Mouse (Mus musculus): Measurements from ENCODE around the gene Gm20708. TPM values are rescaled to one million over a fixed set of nuclear protein-coding genes. Genes with fewer than 3 reads are reported as not detected.

The Gm20708 gene
- polyA plus RNA-seq, 1 experiment = not detected

DNA sequence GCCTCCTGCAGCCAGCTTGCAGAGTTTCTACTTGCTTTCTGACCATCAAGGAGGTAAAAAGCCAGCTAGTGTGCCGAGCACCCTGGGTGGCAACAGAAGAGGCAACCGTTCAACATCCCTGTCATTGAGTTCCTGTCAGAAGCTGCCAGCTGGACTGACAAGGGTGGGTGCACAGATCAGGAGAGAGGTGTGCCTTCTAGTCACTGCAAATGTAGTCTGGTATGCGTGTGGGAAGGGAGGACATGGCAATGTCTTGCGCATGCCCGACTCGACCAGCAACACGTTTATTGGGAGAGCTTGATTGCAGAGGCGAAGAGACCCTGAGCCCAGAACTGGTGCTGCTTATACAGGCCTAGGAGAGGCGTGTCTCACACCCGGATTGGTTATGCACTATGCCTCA lies 48.0 kb downstream of the Gm20708 start:
- Histone ChIP-seq H3K27ac (ENCODE audit: control insufficient read depth, insufficient read depth, low read depth, low read length) (no peak overlapping the region), H3K4me3 (ENCODE audit: control insufficient read depth, low read depth, low read length) (no peak overlapping the region), H3K4me1 (ENCODE audit: control insufficient read depth, insufficient read depth, low read length) (no peaks in the 10 kb centered on the region), H3K27me3 (ENCODE audit: control insufficient read depth, insufficient read depth, low read length) (no peaks in the 10 kb centered on the region), H3K36me3 (ENCODE audit: control insufficient read depth, insufficient read depth, low read length) (peaks cover 6% of the 10 kb centered on the region)
- TF ChIP-seq CTCF (IDR thresholded peaks at IDR 0.05; ENCODE audit: control insufficient read depth, insufficient read depth, insufficient replicate concordance, low read depth, low read length) (no peak), POLR2A (IDR thresholded peaks at IDR 0.05; ENCODE audit: control insufficient read depth, low read depth, low read length) (no peak)

DNA sequence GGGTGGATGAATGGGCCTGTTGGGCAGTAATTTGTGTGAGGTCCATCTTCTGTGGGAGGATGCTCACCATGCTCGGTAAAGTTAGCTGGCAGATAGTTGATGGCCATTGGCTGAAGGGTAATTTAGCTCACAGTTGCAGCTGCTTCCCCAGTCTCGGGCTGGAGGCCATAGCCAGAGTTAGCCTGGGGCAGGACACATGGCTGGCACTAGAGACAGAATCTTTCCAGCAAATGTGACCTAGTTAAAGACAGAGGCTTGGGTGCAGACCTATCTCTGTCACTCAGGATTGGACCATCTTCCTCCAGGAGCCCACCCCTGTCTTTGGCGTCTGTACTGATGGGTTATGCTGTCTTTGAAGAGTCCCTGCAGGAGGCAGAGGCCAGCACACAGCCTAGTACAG lies 48.9 kb downstream of the Gm20708 start:
- H3K4me1 ChIP-seq (ENCODE audit: control insufficient read depth, insufficient read depth, low read length) = no peaks in the 10 kb centered on the region
- H3K27me3 ChIP-seq (ENCODE audit: control insufficient read depth, insufficient read depth, low read length) = no peaks in the 10 kb centered on the region
- H3K36me3 ChIP-seq (ENCODE audit: control insufficient read depth, insufficient read depth, low read length) = peaks cover 4% of the 10 kb centered on the region
- no peak overlapping the region for H3K4me3 ChIP-seq (ENCODE audit: control insufficient read depth, low read depth, low read length)
- TF ChIP-seq POLR2A (IDR thresholded peaks at IDR 0.05; ENCODE audit: control insufficient read depth, low read depth, low read length) = no peak
- TF ChIP-seq CTCF (IDR thresholded peaks at IDR 0.05; ENCODE audit: control insufficient read depth, insufficient read depth, insufficient replicate concordance, low read depth, low read length) = no peak
- no peak overlapping the region for H3K27ac ChIP-seq (ENCODE audit: control insufficient read depth, insufficient read depth, low read depth, low read length)

DNA sequence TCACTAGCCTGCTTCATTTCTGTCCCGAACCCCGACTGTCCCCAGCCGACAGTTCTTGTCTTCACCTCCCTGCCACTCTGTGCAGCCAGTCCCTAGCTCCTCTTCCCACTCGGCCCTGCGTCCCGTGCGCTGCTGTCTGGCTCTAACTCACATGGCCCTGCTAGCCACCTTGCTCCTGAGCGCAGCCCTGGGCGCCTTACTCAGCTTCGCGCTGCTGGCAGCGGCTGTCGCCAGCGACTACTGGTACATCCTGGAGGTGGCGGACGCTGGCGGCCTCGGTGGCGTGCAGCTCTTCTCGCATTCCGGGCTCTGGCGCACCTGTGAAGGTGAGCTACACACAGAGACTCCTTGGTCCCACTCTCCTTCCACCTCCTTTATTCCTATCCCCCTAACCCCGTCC lies 51.1 kb downstream of the Gm20708 start, which contains the start of gene Tmem235:
TSS of gene Tmem235 (plus strand) at position 152 of the 400 bp plus-strand sequence.
- no peak within 1 kb of the TSS for H3K27ac ChIP-seq (ENCODE audit: control insufficient read depth, insufficient read depth, low read depth, low read length)
- H3K4me3 ChIP-seq (ENCODE audit: control insufficient read depth, low read depth, low read length) = no peak within 1 kb of the TSS
- H3K27me3 ChIP-seq (ENCODE audit: control insufficient read depth, insufficient read depth, low read length) = no peaks in the 10 kb centered on the region
- no peaks in the 10 kb centered on the region for H3K4me1 ChIP-seq (ENCODE audit: control insufficient read depth, insufficient read depth, low read length)
- TF ChIP-seq POLR2A (IDR thresholded peaks at IDR 0.05; ENCODE audit: control insufficient read depth, low read depth, low read length) (no peak), CTCF (IDR thresholded peaks at IDR 0.05; ENCODE audit: control insufficient read depth, insufficient read depth, insufficient replicate concordance, low read depth, low read length) (no peak)
- no peaks in the 10 kb centered on the region; the same call in 1 of the 2 replicates for H3K36me3 ChIP-seq (ENCODE audit: control insufficient read depth, insufficient read depth, low read length)

DNA sequence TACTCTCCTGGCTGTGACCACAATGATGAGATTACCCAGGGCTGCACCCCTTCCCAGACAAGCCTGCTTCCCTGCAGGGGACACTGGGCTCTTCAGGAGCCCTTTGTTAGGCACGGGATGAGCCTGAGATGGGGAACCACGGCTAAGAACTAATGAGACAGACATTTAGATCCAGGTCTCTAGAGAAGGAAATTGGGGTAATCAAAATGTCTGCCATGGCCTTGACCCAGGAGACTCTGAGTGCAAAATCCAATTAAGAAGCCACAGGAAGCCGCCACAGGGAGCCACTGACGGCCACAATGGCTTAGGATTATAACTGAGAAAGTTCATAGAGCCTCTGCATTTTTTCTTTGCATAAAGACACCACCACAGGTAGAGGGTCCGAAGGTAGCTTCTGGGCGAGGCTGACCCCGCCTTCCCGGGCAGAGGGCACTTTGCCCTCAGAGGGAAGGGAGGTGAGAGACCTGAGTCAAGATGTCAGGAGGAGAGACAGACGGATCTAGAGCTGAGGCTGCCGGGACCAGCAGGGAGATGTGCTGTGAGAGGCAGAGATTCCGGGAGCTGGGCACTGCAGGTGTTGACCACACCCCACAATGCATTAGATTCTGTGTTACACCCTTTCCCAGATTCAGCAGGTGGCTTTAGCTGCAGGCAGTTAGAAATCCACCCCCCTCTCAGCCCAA lies 53.8 kb downstream of the Gm20708 start:
- no peaks in the 10 kb centered on the region for H3K27me3 ChIP-seq (ENCODE audit: control insufficient read depth, insufficient read depth, low read length)
- H3K4me3 ChIP-seq (ENCODE audit: control insufficient read depth, low read depth, low read length) = no peak overlapping the region
- H3K27ac ChIP-seq (ENCODE audit: control insufficient read depth, insufficient read depth, low read depth, low read length) = no peak overlapping the region
- TF ChIP-seq POLR2A (IDR thresholded peaks at IDR 0.05; ENCODE audit: control insufficient read depth, low read depth, low read length) (no peak), CTCF (IDR thresholded peaks at IDR 0.05; ENCODE audit: control insufficient read depth, insufficient read depth, insufficient replicate concordance, low read depth, low read length) (no peak)
- H3K4me1 ChIP-seq (ENCODE audit: control insufficient read depth, insufficient read depth, low read length) = no peaks in the 10 kb centered on the region
- H3K36me3 ChIP-seq (ENCODE audit: control insufficient read depth, insufficient read depth, low read length) = no peaks in the 10 kb centered on the region

DNA sequence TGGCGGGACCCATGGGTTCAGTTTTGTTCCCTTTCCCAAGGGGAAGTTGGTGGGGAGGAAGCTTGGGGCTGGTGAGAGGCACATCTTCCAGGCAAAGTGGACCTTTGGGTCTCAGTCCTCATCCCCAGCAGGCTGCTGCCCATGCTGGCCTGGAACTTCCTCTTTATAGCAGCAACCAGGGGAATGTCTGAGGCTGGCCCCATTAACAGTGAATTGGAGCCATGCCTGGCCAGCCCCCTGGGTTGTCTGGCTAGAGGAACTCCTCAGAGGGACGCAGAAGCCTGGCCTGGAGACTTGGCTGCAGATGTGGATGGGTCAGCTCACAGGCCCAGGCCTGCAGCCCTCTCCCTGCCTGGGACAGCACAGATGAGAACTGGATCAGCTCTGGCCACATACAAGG lies 55.3 kb downstream of the Gm20708 start:
- Histone ChIP-seq H3K4me1 (ENCODE audit: control insufficient read depth, insufficient read depth, low read length) (no peaks in the 10 kb centered on the region), H3K4me3 (ENCODE audit: control insufficient read depth, low read depth, low read length) (no peak overlapping the region), H3K36me3 (ENCODE audit: control insufficient read depth, insufficient read depth, low read length) (no peaks in the 10 kb centered on the region), H3K27ac (ENCODE audit: control insufficient read depth, insufficient read depth, low read depth, low read length) (no peak overlapping the region), H3K27me3 (ENCODE audit: control insufficient read depth, insufficient read depth, low read length) (no peaks in the 10 kb centered on the region)
- no peak for TF ChIP-seq POLR2A (IDR thresholded peaks at IDR 0.05; ENCODE audit: control insufficient read depth, low read depth, low read length)
- no peak for TF ChIP-seq CTCF (IDR thresholded peaks at IDR 0.05; ENCODE audit: control insufficient read depth, insufficient read depth, insufficient replicate concordance, low read depth, low read length)

DNA sequence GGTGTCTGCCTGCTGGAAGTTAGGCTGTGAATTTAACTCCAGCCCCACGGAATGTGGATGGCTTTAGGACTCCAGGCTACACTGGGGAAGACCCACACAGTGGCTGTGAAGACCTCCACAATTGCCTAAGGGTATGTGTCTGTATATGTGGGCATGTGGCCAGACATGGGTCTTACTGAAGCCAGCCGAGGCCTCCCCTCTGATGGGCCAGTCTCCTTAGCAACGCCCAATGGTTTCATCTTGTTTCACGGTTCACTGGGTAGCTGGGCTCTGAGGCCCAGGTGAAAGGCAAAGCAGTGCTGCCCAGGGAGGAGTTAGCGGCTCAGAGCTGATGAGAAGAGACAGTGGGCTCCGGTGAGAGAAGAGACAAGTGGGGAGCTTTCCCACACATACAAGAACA lies 56.5 kb downstream of the Gm20708 start:
- TF ChIP-seq CTCF (IDR thresholded peaks at IDR 0.05; ENCODE audit: control insufficient read depth, insufficient read depth, insufficient replicate concordance, low read depth, low read length) (no peak), POLR2A (IDR thresholded peaks at IDR 0.05; ENCODE audit: control insufficient read depth, low read depth, low read length) (no peak)
- H3K36me3 ChIP-seq (ENCODE audit: control insufficient read depth, insufficient read depth, low read length) = no peaks in the 10 kb centered on the region
- H3K27me3 ChIP-seq (ENCODE audit: control insufficient read depth, insufficient read depth, low read length) = no peaks in the 10 kb centered on the region
- H3K27ac ChIP-seq (ENCODE audit: control insufficient read depth, insufficient read depth, low read depth, low read length) = no peak overlapping the region
- H3K4me1 ChIP-seq (ENCODE audit: control insufficient read depth, insufficient read depth, low read length) = no peaks in the 10 kb centered on the region; the same call in 1 of the 2 replicates
- no peak overlapping the region for H3K4me3 ChIP-seq (ENCODE audit: control insufficient read depth, low read depth, low read length)

DNA sequence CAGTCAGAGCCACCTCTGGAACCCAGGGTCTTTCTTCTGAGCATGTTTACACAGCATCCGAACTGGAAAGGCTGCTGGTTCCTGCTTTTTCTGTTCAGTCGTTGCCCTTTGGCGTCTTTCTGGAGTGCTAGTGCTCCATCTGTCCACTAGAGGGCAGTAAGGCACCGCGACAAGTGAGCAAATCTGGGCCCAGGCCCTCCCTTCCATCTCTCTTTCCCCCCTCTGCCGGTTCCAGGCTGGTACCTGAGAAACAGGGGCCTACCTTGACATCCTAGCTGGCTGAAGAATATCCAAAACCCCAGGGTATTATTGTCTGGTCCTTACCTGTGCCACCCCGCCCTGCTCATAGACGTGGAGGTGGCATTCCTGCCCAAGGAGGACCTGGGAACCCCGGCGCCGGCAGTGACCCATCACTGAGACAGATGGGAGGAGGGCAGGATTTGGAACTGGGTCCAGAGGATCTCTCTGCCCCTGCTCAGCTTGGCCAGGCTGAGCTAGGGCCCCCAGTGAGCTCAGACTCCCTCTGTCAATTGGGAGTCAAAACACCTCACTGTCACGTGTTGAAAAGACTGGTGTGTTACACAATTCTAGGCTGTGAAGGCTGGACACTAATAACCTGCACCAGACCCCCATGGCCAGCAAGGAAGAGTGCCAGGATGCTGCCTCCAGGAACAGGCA lies 61.4 kb downstream of the Gm20708 start:
- peaks cover 11% of the 10 kb centered on the region for H3K4me1 ChIP-seq (ENCODE audit: control insufficient read depth, insufficient read depth, low read length)
- no peaks in the 10 kb centered on the region for H3K27me3 ChIP-seq (ENCODE audit: control insufficient read depth, insufficient read depth, low read length)
- TF ChIP-seq POLR2A (IDR thresholded peaks at IDR 0.05; ENCODE audit: control insufficient read depth, low read depth, low read length) (no peak), CTCF (IDR thresholded peaks at IDR 0.05; ENCODE audit: control insufficient read depth, insufficient read depth, insufficient replicate concordance, low read depth, low read length) (peak; percentile 92)
- no peaks in the 10 kb centered on the region for H3K36me3 ChIP-seq (ENCODE audit: control insufficient read depth, insufficient read depth, low read length)
- H3K4me3 ChIP-seq (ENCODE audit: control insufficient read depth, low read depth, low read length) = no peak overlapping the region
- no peak overlapping the region for H3K27ac ChIP-seq (ENCODE audit: control insufficient read depth, insufficient read depth, low read depth, low read length)
